Mouse (Mus musculus) ovary, postnatal 36 days (tissue): ENCODE data around the gene 4932438H23Rik.
"Not testable (repeated sequence)": the region's sequence is repeated elsewhere in the genome, so short reads cannot be mapped to it uniquely, and the experiment has no call there.

Source experiments
- DNase-seq: peaks from one replicate; pipeline ENCODE4 v3.0.0; 2022; ENCODE audit warnings: low spot score, mixed read lengths

Gene 4932438H23Rik

GRCm38 (mm10) chr16:91099444-91100065 lies 4.6 kb upstream of the 4932438H23Rik start:
- DNase-seq: no peak

GRCm38 (mm10) chr16:91097858-91098257 lies 2.9 kb upstream of the 4932438H23Rik start:
- no peak for DNase-seq

- DNase-seq: no peak
Measured at GRCm38 (mm10) chr16:91096984-91097506, 2.1 kb upstream of the 4932438H23Rik start.

- no peak for DNase-seq
Measured at GRCm38 (mm10) chr16:91096016-91096415, 1.1 kb upstream of the 4932438H23Rik start.

- DNase-seq: no peak
Measured at GRCm38 (mm10) chr16:91086642-91087306, 8.1 kb downstream of the 4932438H23Rik start.

GRCm38 (mm10) chr16:91085239-91085825 lies 9.6 kb downstream of the 4932438H23Rik start:
- no peak for DNase-seq

- peak; percentile 21 for DNase-seq
Measured at GRCm38 (mm10) chr16:91084307-91085238, 10.3 kb downstream of the 4932438H23Rik start.

GRCm38 (mm10) chr16:91083002-91083646 lies 11.8 kb downstream of the 4932438H23Rik start:
- DNase-seq: no peak

GRCm38 (mm10) chr16:91081508-91081907 lies 13.4 kb downstream of the 4932438H23Rik start:
- peak; percentile 40 for DNase-seq

GRCm38 (mm10) chr16:91076180-91076579 lies 18.7 kb downstream of the 4932438H23Rik start:
- no peak for DNase-seq

GRCm38 (mm10) chr16:91075423-91075822 lies 19.5 kb downstream of the 4932438H23Rik start:
- not testable (repeated sequence) for DNase-seq

- DNase-seq: peak; percentile 79
Measured at GRCm38 (mm10) chr16:91073163-91073892, 21.6 kb downstream of the 4932438H23Rik start.

- DNase-seq: no peak
Measured at GRCm38 (mm10) chr16:91072256-91072655, 22.7 kb downstream of the 4932438H23Rik start.

- DNase-seq: no peak
Measured at GRCm38 (mm10) chr16:91068969-91069368, 26.0 kb downstream of the 4932438H23Rik start.

GRCm38 (mm10) chr16:91067122-91067521 lies 27.8 kb downstream of the 4932438H23Rik start:
- DNase-seq: no peak

GRCm38 (mm10) chr16:91064583-91065365 lies 30.1 kb downstream of the 4932438H23Rik start:
- no peak for DNase-seq

GRCm38 (mm10) chr16:91063786-91064185 lies 31.1 kb downstream of the 4932438H23Rik start:
- no peak for DNase-seq

- DNase-seq: no peak
Measured at GRCm38 (mm10) chr16:91061531-91062318, 33.2 kb downstream of the 4932438H23Rik start.

GRCm38 (mm10) chr16:91057741-91058140 lies 37.2 kb downstream of the 4932438H23Rik start:
- no peak for DNase-seq
